Mouse (Mus musculus) fat pad, adult 2 months (tissue): ENCODE measurements around the gene Mark3.
"Not testable (repeated sequence)": the region's sequence is repeated elsewhere in the genome, so short reads cannot be mapped to it uniquely, and the experiment has no call there.

Experiments
- DNase-seq: peaks from one replicate; pipeline ENCODE4 v3.0.0-alpha.2; 2011; ENCODE audit warnings: low read depth, low spot score; ENCODE audit errors: extremely low read depth

Mark3 gene

GRCm38 (mm10) chr12:111618266-111618665 lies 43.9 kb downstream of the Mark3 start:
- DNase-seq = no peak

GRCm38 (mm10) chr12:111648061-111648645 lies 73.8 kb downstream of the Mark3 start:
- DNase-seq = no peak

- no peak for DNase-seq
Observed at GRCm38 (mm10) chr12:111652953-111653352, 78.6 kb downstream of the Mark3 start.

- DNase-seq = no peak
Observed at GRCm38 (mm10) chr12:111653434-111653833, 79.1 kb downstream of the Mark3 start.

GRCm38 (mm10) chr12:111655695-111656094 lies 81.4 kb downstream of the Mark3 start:
- no peak for DNase-seq

- DNase-seq = no peak
Observed at GRCm38 (mm10) chr12:111659331-111659730, 85.0 kb downstream of the Mark3 start.

- DNase-seq = no peak
Observed at GRCm38 (mm10) chr12:111660628-111661027, 86.3 kb downstream of the Mark3 start.

- DNase-seq = not testable (repeated sequence)
Observed at GRCm38 (mm10) chr12:111661554-111661953, 87.2 kb downstream of the Mark3 start.

GRCm38 (mm10) chr12:111663228-111664143 lies 89.2 kb downstream of the Mark3 start:
- no peak for DNase-seq

GRCm38 (mm10) chr12:111664144-111664634 lies 89.9 kb downstream of the Mark3 start:
- no peak for DNase-seq

GRCm38 (mm10) chr12:111665041-111665880 lies 90.9 kb downstream of the Mark3 start:
- DNase-seq = no peak

- no peak for DNase-seq
Observed at GRCm38 (mm10) chr12:111666380-111666779, 92.1 kb downstream of the Mark3 start.

GRCm38 (mm10) chr12:111667421-111667820 lies 93.1 kb downstream of the Mark3 start:
- no peak for DNase-seq

- no peak for DNase-seq
Observed at GRCm38 (mm10) chr12:111668457-111668912, 94.2 kb downstream of the Mark3 start.

- DNase-seq = no peak
Observed at GRCm38 (mm10) chr12:111669000-111669788, 94.9 kb downstream of the Mark3 start.

GRCm38 (mm10) chr12:111669961-111670360 lies 95.6 kb downstream of the Mark3 start:
- no peak for DNase-seq

GRCm38 (mm10) chr12:111670371-111670971 lies 96.1 kb downstream of the Mark3 start:
- no peak for DNase-seq

GRCm38 (mm10) chr12:111670976-111671375 lies 96.7 kb downstream of the Mark3 start:
- no peak for DNase-seq

- DNase-seq = no peak
Observed at GRCm38 (mm10) chr12:111671431-111671902, 97.1 kb downstream of the Mark3 start.

GRCm38 (mm10) chr12:111672176-111672575 lies 97.9 kb downstream of the Mark3 start, which contains the start of gene Ckb:
Gene Ckb (minus strand): TSS chr12:111672338.
- no peak for DNase-seq
